Mouse (Mus musculus) megakaryocyte progenitor cell, adult 5-6 weeks (primary cell): ENCODE results near the gene Sept4. TPM values are rescaled to one million over a fixed set of nuclear protein-coding genes. Genes with fewer than 3 reads are reported as not detected.

ENCODE experiments used
- ATAC-seq: replicated peaks from 2 replicates; pipeline ENCODE4 v1.8.0; 2016; ENCODE audit warnings: mild to moderate bottlenecking, moderate TSS enrichment, inconsistent platforms; ENCODE audit not compliant: poor library complexity
- total RNA-seq, 2 experiments: library from RNA; stranded (forward) in 1 of 2; stranded (reverse) in 1 of 2; fragments of 157-497, 149-512 nt in 1 of 2; fragments of 200-1000 nt in 1 of 2; gene quantifications; 2 replicates each; pipeline versions ENCODE4 v1.2.3 to v1.2.4; 2015 to 2017

The Sept4 gene
- total RNA-seq, 2 experiments from 2014 or later: 1.5 to 2.7 TPM

GRCm38 (mm10) chr11:87596492-87596891 is 27.8 kb downstream of the Sept4 start:
- no peak for ATAC-seq

GRCm38 (mm10) chr11:87597061-87597460 is 28.4 kb downstream of the Sept4 start:
- no peak for ATAC-seq

- ATAC-seq: no peak
Observed at GRCm38 (mm10) chr11:87599395-87600089, 30.8 kb downstream of the Sept4 start.

- no peak for ATAC-seq
Observed at GRCm38 (mm10) chr11:87600322-87600853, 31.7 kb downstream of the Sept4 start.

- no peak for ATAC-seq
Observed at GRCm38 (mm10) chr11:87602234-87602633, 33.5 kb downstream of the Sept4 start.

GRCm38 (mm10) chr11:87603571-87603970 is 34.9 kb downstream of the Sept4 start:
- no peak for ATAC-seq

GRCm38 (mm10) chr11:87609264-87609663 is 40.6 kb downstream of the Sept4 start:
- ATAC-seq: no peak

- no peak for ATAC-seq
Observed at GRCm38 (mm10) chr11:87611547-87611946, 42.8 kb downstream of the Sept4 start.

GRCm38 (mm10) chr11:87613972-87614371 is 45.3 kb downstream of the Sept4 start:
- no peak for ATAC-seq

- no peak for ATAC-seq
Observed at GRCm38 (mm10) chr11:87615551-87615950, 46.8 kb downstream of the Sept4 start.

GRCm38 (mm10) chr11:87615952-87616351 is 47.2 kb downstream of the Sept4 start:
- no peak for ATAC-seq

- no peak for ATAC-seq
Observed at GRCm38 (mm10) chr11:87616790-87617474, 48.2 kb downstream of the Sept4 start, which contains the start of gene Hsf5. Gene Hsf5, plus strand, starts transcription at chr11:87617164.

GRCm38 (mm10) chr11:87617606-87618005 is 48.9 kb downstream of the Sept4 start:
- ATAC-seq: no peak

- ATAC-seq: no peak
Observed at GRCm38 (mm10) chr11:87623160-87623559, 54.5 kb downstream of the Sept4 start.

- ATAC-seq: peak; percentile 90
Observed at GRCm38 (mm10) chr11:87629859-87630258, 61.2 kb downstream of the Sept4 start.

- ATAC-seq: no peak
Observed at GRCm38 (mm10) chr11:87638793-87639192, 70.1 kb downstream of the Sept4 start.

- peak; percentile 99 for ATAC-seq
Observed at GRCm38 (mm10) chr11:87639206-87639605, 70.5 kb downstream of the Sept4 start.

Other genes with a start within 250 kb of the Sept4 start
- 0.76 and 0.91 TPM in 2 replicates for gene Ppm1e, start 209.9 kb upstream of the Sept4 start, total RNA-seq (2015)
- 0.87 and 2.6 TPM in 2 replicates for gene Ppm1e, start 209.9 kb upstream of the Sept4 start, total RNA-seq (2017)
- 2.5 and 4.9 TPM in 2 replicates for gene Rad51c, start 163.9 kb upstream of the Sept4 start, total RNA-seq (2015)
- gene Rad51c, start 163.9 kb upstream of the Sept4 start, total RNA-seq (2017): 5.4 and 8.0 TPM in 2 replicates
- 0.07 and 2.4 TPM in 2 replicates for gene Tex14, start 163.8 kb upstream of the Sept4 start, total RNA-seq (2015)
- 0.27 and 0.29 TPM in 2 replicates for gene Tex14, start 163.8 kb upstream of the Sept4 start, total RNA-seq (2017)
- gene Gm11492, start 2.2 kb upstream of the Sept4 start, total RNA-seq (2015): not detected in 2 replicates
- not detected in 2 replicates for gene Gm11492, start 2.2 kb upstream of the Sept4 start, total RNA-seq (2017)
- gene Mtmr4, start 23.3 kb downstream of the Sept4 start, total RNA-seq (2015): 14.4 and 15.7 TPM in 2 replicates
- gene Mtmr4, start 23.3 kb downstream of the Sept4 start, total RNA-seq (2017): 20.9 and 25.0 TPM in 2 replicates
- not detected in 2 replicates for gene Hsf5, start 48.3 kb downstream of the Sept4 start, total RNA-seq (2015)
- not detected in 2 replicates for gene Hsf5, start 48.3 kb downstream of the Sept4 start, total RNA-seq (2017)
- 3.0 and 5.1 TPM in 2 replicates for gene Rnf43, start 93.8 kb downstream of the Sept4 start, total RNA-seq (2015)
- gene Rnf43, start 93.8 kb downstream of the Sept4 start, total RNA-seq (2017): 2.2 and 3.0 TPM in 2 replicates
- gene Supt4a, start 168.6 kb downstream of the Sept4 start, total RNA-seq (2015): 147 and 161 TPM in 2 replicates
- gene Supt4a, start 168.6 kb downstream of the Sept4 start, total RNA-seq (2017): 52.8 and 63.7 TPM in 2 replicates
- 34.1 and 38.5 TPM in 2 replicates for gene Tspoap1, start 191.6 kb downstream of the Sept4 start, total RNA-seq (2015)
- gene Tspoap1, start 191.6 kb downstream of the Sept4 start, total RNA-seq (2017): 47.0 and 66.4 TPM in 2 replicates
- 13,257 and 15,415 TPM in 2 replicates for gene Mpo, start 224.7 kb downstream of the Sept4 start, total RNA-seq (2015)
- gene Mpo, start 224.7 kb downstream of the Sept4 start, total RNA-seq (2017): 8,081 and 8,928 TPM in 2 replicates